Mouse (Mus musculus) limb, embryonic 15.5 days (tissue): Measurements from ENCODE around the gene Skint1. TPM values are rescaled to one million over a fixed set of nuclear protein-coding genes. Genes with fewer than 3 reads are reported as not detected.
"Not testable (repeated sequence)": the region's sequence is repeated elsewhere in the genome, so short reads cannot be mapped to it uniquely, and the experiment has no call there.

ENCODE experiments used
- ATAC-seq: fragments of 200-750 bp; cut with Nextera tagmentation; 2 replicates; pipeline ENCODE4 v1.8.0; 2017; ENCODE audit warnings: low read depth, moderate TSS enrichment; ENCODE audit not compliant: insufficient number of reproducible peaks, low FRiP score, low TSS enrichment
- H3K27ac ChIP-seq: fragments of 300-500 bp; sonication (generic); 2 replicates; pipeline ENCODE4 v1.5.1; 2015; ENCODE audit warnings: moderate library complexity, mild to moderate bottlenecking, inconsistent platforms
- H3K27me3 ChIP-seq: fragments of 300-500 bp; sonication (generic); 2 replicates; pipeline ENCODE4 v1.6.1; 2015; ENCODE audit warnings: inconsistent platforms
- H3K36me3 ChIP-seq: fragments of 300-500 bp; sonication (generic); 2 replicates; pipeline ENCODE4 v1.6.1; 2015; ENCODE audit warnings: inconsistent platforms
- H3K4me1 ChIP-seq: fragments of 300-500 bp; sonication (generic); 2 replicates; pipeline ENCODE4 v1.6.1; 2015; ENCODE audit warnings: inconsistent platforms
- H3K4me2 ChIP-seq: fragments of 300-500 bp; sonication (generic); 2 replicates; pipeline ENCODE4 v1.6.1; 2015; ENCODE audit warnings: mild to moderate bottlenecking, inconsistent platforms
- H3K4me3 ChIP-seq: fragments of 300-500 bp; sonication (generic); 2 replicates; pipeline ENCODE4 v1.5.1; 2015; ENCODE audit warnings: mild to moderate bottlenecking, inconsistent platforms
- H3K9ac ChIP-seq: fragments of 300-500 bp; sonication (generic); 2 replicates; pipeline ENCODE4 v1.6.1; 2015; ENCODE audit warnings: inconsistent platforms
- H3K9me3 ChIP-seq: fragments of 300-500 bp; sonication (generic); 2 replicates; pipeline ENCODE4 v1.6.1; 2016; ENCODE audit warnings: inconsistent platforms
- WGBS: fragments of 180-500 bp; shearing (Covaris S2); methylation state at CpG from one replicate; pipeline ENCODE4 v1.1.7; 2015; 5-methylcytosine and 5-hydroxymethylcytosine counted together
- polyA plus RNA-seq: library from polyadenylated mRNA; unstranded; fragments of >200 nt; fragmentation: Nextera tagmentation; extraction: Ambion mirVana; gene quantifications from 2 replicates; pipeline ENCODE4 v1.2.1, GENCODE M21; 2015

Skint1 gene
- polyA plus RNA-seq = 0.67 and 0.88 TPM in 2 replicates

DNA sequence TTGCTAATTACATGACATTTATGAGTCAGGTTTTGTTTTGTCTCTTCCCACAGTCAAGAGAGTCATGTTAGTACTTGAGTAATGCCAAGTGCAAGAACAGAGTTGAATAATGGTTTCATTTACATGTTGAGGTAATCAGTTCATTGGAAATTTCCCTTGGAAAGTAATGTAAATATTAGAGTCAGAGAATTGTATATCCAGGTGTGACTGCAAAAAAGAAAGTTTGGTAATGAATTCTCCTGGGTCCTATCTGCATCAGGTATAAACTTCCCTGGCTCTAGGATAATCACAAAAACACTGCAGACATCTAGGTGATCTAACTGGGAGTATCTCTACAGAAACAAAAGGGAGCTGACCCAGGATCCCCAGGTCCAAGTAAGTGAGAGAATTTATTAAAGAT is at the start of gene Skint1:
Gene Skint1 (plus strand): TSS at position 301 of the 400 bp plus-strand sequence.
- no peak within 1 kb of the TSS for H3K27ac ChIP-seq
- H3K9me3 ChIP-seq = no peaks in the 10 kb centered on the region
- H3K27me3 ChIP-seq = no peaks in the 10 kb centered on the region
- no peaks in the 10 kb centered on the region for H3K4me1 ChIP-seq
- H3K4me3 ChIP-seq = no peak within 1 kb of the TSS
- no peak for ATAC-seq
- no peaks in the 10 kb centered on the region for H3K36me3 ChIP-seq
- H3K4me2 ChIP-seq = no peak within 1 kb of the TSS
- no peak within 1 kb of the TSS for H3K9ac ChIP-seq

GRCm38 (mm10) chr4:111961309-111961708 is 44.8 kb upstream of the Skint1 start:
- H3K27me3 ChIP-seq = no peaks in the 10 kb centered on the region
- no peaks in the 10 kb centered on the region for H3K9me3 ChIP-seq
- no peak overlapping the region for H3K9ac ChIP-seq
- H3K4me2 ChIP-seq = no peak overlapping the region
- no peak for ATAC-seq
- no peak overlapping the region for H3K27ac ChIP-seq
- no peak overlapping the region for H3K4me3 ChIP-seq
- no peaks in the 10 kb centered on the region for H3K36me3 ChIP-seq
- no peaks in the 10 kb centered on the region for H3K4me1 ChIP-seq
- WGBS = 31% methylated on average over 1 of the region's 1 CpGs

DNA sequence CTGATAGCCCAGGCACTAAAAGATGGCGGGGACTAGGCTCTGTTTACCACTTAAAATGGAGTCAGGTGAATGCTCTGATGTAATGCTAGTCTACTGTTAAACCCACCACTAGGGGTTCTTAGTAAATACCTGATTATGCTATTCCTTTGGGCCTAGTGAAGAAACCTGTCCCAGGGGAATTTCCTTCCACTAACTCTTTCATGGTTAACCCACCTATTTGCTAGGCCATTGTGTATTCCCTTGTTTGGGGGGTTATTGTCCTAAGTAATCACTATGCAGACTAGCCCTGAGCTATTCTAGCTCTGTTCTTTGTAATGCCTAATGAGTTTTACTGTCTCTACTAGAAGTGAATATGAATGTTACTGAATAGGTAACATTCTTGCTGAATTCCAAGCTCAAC is 42.8 kb upstream of the Skint1 start:
- 57% methylated on average over 1 of the region's 1 CpGs for WGBS
- H3K27ac ChIP-seq, H3K4me3 ChIP-seq, ATAC-seq, H3K9me3 ChIP-seq, H3K36me3 ChIP-seq, H3K9ac ChIP-seq, H3K27me3 ChIP-seq, H3K4me2 ChIP-seq, H3K4me1 ChIP-seq: not testable (repeated sequence)

DNA sequence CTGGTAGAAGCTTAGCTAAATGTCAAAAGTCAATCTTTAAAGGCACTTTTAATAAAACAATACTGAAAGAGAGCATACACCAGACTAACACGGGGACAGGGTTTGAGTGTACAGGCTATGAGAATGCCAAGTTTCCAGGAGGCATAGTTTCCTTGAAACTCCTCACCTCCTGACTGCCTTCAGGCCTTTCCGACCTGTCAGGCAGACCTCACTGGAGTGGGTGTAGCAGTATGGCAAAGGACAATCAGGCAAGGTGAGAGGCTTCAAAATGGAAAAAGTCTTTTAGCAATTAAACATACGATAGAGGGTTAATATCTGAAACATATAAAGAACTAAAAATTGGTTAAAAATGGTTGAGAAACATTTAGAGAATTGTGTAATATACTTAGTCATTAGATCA is 42.4 kb upstream of the Skint1 start:
- WGBS = 73% methylated on average over 3 of the region's 3 CpGs
- H3K9ac ChIP-seq = no peak overlapping the region
- H3K4me3 ChIP-seq = no peak overlapping the region

DNA sequence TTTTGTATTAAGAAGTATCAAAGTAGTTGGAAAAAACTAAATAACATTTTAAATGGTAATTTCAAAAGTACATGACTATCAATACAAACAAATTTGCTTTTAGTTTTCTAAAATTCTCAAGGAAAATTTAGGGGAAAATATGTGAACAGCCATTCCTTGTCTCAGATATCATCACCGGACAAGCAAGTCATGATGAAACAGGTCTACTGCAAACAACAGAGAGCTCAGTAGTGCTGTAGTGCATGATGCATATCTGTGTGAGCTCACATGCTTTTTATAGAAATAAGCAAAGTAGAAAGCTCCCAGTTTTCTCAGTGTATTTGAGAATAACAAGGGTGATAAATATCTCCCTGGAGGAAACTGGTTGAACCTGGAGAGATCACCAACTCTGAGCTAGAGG is 33.4 kb upstream of the Skint1 start, which contains the start of gene Skint7:
Gene Skint7 (plus strand): TSS at position 301 of the 400 bp plus-strand sequence.
- H3K27me3 ChIP-seq = no peaks in the 10 kb centered on the region
- no peaks in the 10 kb centered on the region for H3K9me3 ChIP-seq
- no peak for ATAC-seq
- H3K4me1 ChIP-seq = no peaks in the 10 kb centered on the region
- no peaks in the 10 kb centered on the region for H3K36me3 ChIP-seq
- no peak within 1 kb of the TSS for H3K4me3 ChIP-seq
- H3K27ac ChIP-seq = no peak within 1 kb of the TSS
- no peak within 1 kb of the TSS for H3K9ac ChIP-seq
- no peak within 1 kb of the TSS for H3K4me2 ChIP-seq
- 82% methylated on average over 1 of the region's 1 CpGs for WGBS

More for the DNA sequence above, 42.4 kb upstream of the Skint1 start:
- no peak overlapping the region for H3K4me2 ChIP-seq
- H3K27ac ChIP-seq = no peak overlapping the region
- no peaks in the 10 kb centered on the region for H3K9me3 ChIP-seq
- H3K36me3 ChIP-seq = no peaks in the 10 kb centered on the region
- no peaks in the 10 kb centered on the region for H3K4me1 ChIP-seq
- no peaks in the 10 kb centered on the region for H3K27me3 ChIP-seq
- ATAC-seq = no peak

DNA sequence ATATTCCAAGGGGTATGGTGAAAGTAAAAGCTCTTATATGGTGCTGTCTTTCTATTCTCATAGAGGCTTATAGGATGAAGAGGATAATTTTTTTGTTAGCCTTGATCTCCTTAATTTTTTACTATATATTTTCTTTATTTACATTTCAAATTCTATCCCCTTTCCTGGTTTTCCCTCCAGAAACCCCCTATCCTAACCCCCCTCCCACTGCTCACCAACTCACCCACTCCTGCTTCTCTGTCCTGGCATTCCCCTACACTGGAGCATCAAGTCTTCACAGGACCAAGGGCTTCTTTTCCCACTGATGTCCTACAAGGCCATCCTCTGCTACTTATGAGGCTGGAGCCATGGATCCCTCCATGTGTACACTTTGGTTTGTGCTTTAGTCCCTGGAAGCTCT is 65.6 kb downstream of the Skint1 start, which contains the start of gene Skint4:
Gene Skint4 (plus strand): TSS at position 301 of the 400 bp plus-strand sequence.
- Histone ChIP-seq H3K4me2 (no peak within 1 kb of the TSS), H3K36me3 (no peaks in the 10 kb centered on the region), H3K27ac (no peak within 1 kb of the TSS), H3K4me1 (no peaks in the 10 kb centered on the region), H3K4me3 (no peak within 1 kb of the TSS), H3K9ac (no peak within 1 kb of the TSS), H3K27me3 (no peaks in the 10 kb centered on the region), H3K9me3 (no peaks in the 10 kb centered on the region)
- no peak for ATAC-seq

Other genes with a start within 250 kb of the Skint1 start
- gene Slc5a9, start 103.4 kb upstream of the Skint1 start, polyA plus RNA-seq = 3.2 and 3.4 TPM in 2 replicates
- 0.61 and 0.93 TPM in 2 replicates for gene Skint8, start 86.9 kb upstream of the Skint1 start, polyA plus RNA-seq
- gene Skint7, start 33.3 kb upstream of the Skint1 start, polyA plus RNA-seq = 0.47 and 0.93 TPM in 2 replicates
- 0.24 and 0.31 TPM in 2 replicates for gene Skint4, start 65.7 kb downstream of the Skint1 start, polyA plus RNA-seq
- gene Skint3, start 226.0 kb downstream of the Skint1 start, polyA plus RNA-seq = 0.13 and 0.36 TPM in 2 replicates